Mouse (Mus musculus): ENCODE results near the gene Itm2b. TPM values are rescaled to one million over a fixed set of nuclear protein-coding genes. Genes with fewer than 3 reads are reported as not detected.

Itm2b gene
- polyA plus RNA-seq, 1 experiment from 2014 or later: 968 TPM

GRCm38 (mm10) chr14:73420138-73420745 lies 35.2 kb upstream of the Itm2b start:
- no peak for DNase-seq (ENCODE audit: low spot score)
- Histone ChIP-seq H3K4me2 (ENCODE audit: low read depth, low read length) (no peak overlapping the region), H3K9ac (ENCODE audit: low read depth, low read length) (no peak overlapping the region), H3K4me3 (ENCODE audit: low read depth, low read length) (no peak overlapping the region), H3K36me3 (ENCODE audit: control insufficient read depth, insufficient read depth, low read length) (no peaks in the 10 kb centered on the region), H3K27me3 (replicated peaks; ENCODE audit: control insufficient read depth, insufficient read depth, low read length) (no peaks in the 10 kb centered on the region), H3K9me3 (ENCODE audit: control insufficient read depth, low read length) (no peaks in the 10 kb centered on the region), H3K4me1 (ENCODE audit: control insufficient read depth, insufficient read depth, low read length) (0 out of 2 replicates have a peak, but pooled peaks cover 6% of the 10 kb centered on the region), H3K27ac (replicated peaks; ENCODE audit: low read depth, low read length) (no peak overlapping the region)
- WGBS: 32% methylated on average over 5 of the region's 5 CpGs
- no peak for ATAC-seq (ENCODE audit: low read depth)

- Histone ChIP-seq H3K27me3 (replicated peaks; ENCODE audit: control insufficient read depth, insufficient read depth, low read length) (no peaks in the 10 kb centered on the region), H3K27ac (replicated peaks; ENCODE audit: low read depth, low read length) (peak overlapping the region; percentile 55; the same call in 1 of the 2 replicates), H3K4me3 (ENCODE audit: low read depth, low read length) (no peak overlapping the region), H3K4me1 (ENCODE audit: control insufficient read depth, insufficient read depth, low read length) (peaks cover 10% of the 10 kb centered on the region), H3K9me3 (ENCODE audit: control insufficient read depth, low read length) (no peaks in the 10 kb centered on the region), H3K4me2 (ENCODE audit: low read depth, low read length) (no peak overlapping the region), H3K9ac (ENCODE audit: low read depth, low read length) (no peak overlapping the region), H3K36me3 (ENCODE audit: control insufficient read depth, insufficient read depth, low read length) (no peaks in the 10 kb centered on the region)
- DNase-seq (ENCODE audit: low spot score): no peak
- 79% methylated on average over 5 of the region's 5 CpGs for WGBS
- no peak for ATAC-seq (ENCODE audit: low read depth)
These were observed 31.4 kb upstream of the Itm2b start for GRCm38 (mm10) chr14:73416511-73416910.

- 0 out of 2 replicates have a peak, but pooled peaks have one; percentile 15 for ATAC-seq (ENCODE audit: low read depth)
- peak overlapping the region; percentile 65; the same call in 1 of the 2 replicates for H3K27ac ChIP-seq (replicated peaks; ENCODE audit: low read depth, low read length)
- WGBS: 21% methylated on average over 13 of the region's 13 CpGs
These were observed 30.4 kb upstream of the Itm2b start for GRCm38 (mm10) chr14:73415376-73416035.

GRCm38 (mm10) chr14:73411729-73412128 lies 26.6 kb upstream of the Itm2b start:
- H3K36me3 ChIP-seq (ENCODE audit: control insufficient read depth, insufficient read depth, low read length): no peaks in the 10 kb centered on the region
- DNase-seq (ENCODE audit: low spot score) (peak; percentile 57), ATAC-seq (ENCODE audit: low read depth) (no peak)
- no peaks in the 10 kb centered on the region for H3K9me3 ChIP-seq (ENCODE audit: control insufficient read depth, low read length)
- H3K27me3 ChIP-seq (replicated peaks; ENCODE audit: control insufficient read depth, insufficient read depth, low read length): no peaks in the 10 kb centered on the region
- H3K4me3 ChIP-seq (ENCODE audit: low read depth, low read length): no peak overlapping the region
- H3K4me1 ChIP-seq (ENCODE audit: control insufficient read depth, insufficient read depth, low read length): peaks cover 16% of the 10 kb centered on the region
- no peak overlapping the region for H3K9ac ChIP-seq (ENCODE audit: low read depth, low read length)
- 0 out of 2 replicates have a peak overlapping the region, but pooled peaks have one; percentile 21 for H3K27ac ChIP-seq (replicated peaks; ENCODE audit: low read depth, low read length)
- H3K4me2 ChIP-seq (ENCODE audit: low read depth, low read length): no peak overlapping the region
- 28% methylated on average over 1 of the region's 1 CpGs for WGBS

More at GRCm38 (mm10) chr14:73415376-73416035, 30.4 kb upstream of the Itm2b start:
- Histone ChIP-seq H3K9me3 (ENCODE audit: control insufficient read depth, low read length) (no peaks in the 10 kb centered on the region), H3K4me1 (ENCODE audit: control insufficient read depth, insufficient read depth, low read length) (peaks cover 13% of the 10 kb centered on the region), H3K36me3 (ENCODE audit: control insufficient read depth, insufficient read depth, low read length) (no peaks in the 10 kb centered on the region), H3K4me3 (ENCODE audit: low read depth, low read length) (no peak overlapping the region), H3K27me3 (replicated peaks; ENCODE audit: control insufficient read depth, insufficient read depth, low read length) (no peaks in the 10 kb centered on the region), H3K4me2 (ENCODE audit: low read depth, low read length) (peak overlapping the region; percentile 29), H3K9ac (ENCODE audit: low read depth, low read length) (no peak overlapping the region; the same call in 1 of the 2 replicates)
- DNase-seq (ENCODE audit: low spot score): peak; percentile 71

GRCm38 (mm10) chr14:73410083-73410482 lies 25.0 kb upstream of the Itm2b start:
- Histone ChIP-seq H3K27me3 (replicated peaks; ENCODE audit: control insufficient read depth, insufficient read depth, low read length) (no peaks in the 10 kb centered on the region), H3K27ac (replicated peaks; ENCODE audit: low read depth, low read length) (no peak overlapping the region), H3K9me3 (ENCODE audit: control insufficient read depth, low read length) (no peaks in the 10 kb centered on the region), H3K4me3 (ENCODE audit: low read depth, low read length) (no peak overlapping the region), H3K4me2 (ENCODE audit: low read depth, low read length) (no peak overlapping the region), H3K4me1 (ENCODE audit: control insufficient read depth, insufficient read depth, low read length) (peaks cover 9% of the 10 kb centered on the region), H3K36me3 (ENCODE audit: control insufficient read depth, insufficient read depth, low read length) (no peaks in the 10 kb centered on the region), H3K9ac (ENCODE audit: low read depth, low read length) (no peak overlapping the region)
- no peak for ATAC-seq (ENCODE audit: low read depth)
- WGBS: 80% methylated on average over 3 of the region's 3 CpGs
- peak; percentile 32 for DNase-seq (ENCODE audit: low spot score)

- no peak for ATAC-seq (ENCODE audit: low read depth)
- Histone ChIP-seq H3K9ac (ENCODE audit: low read depth, low read length) (no peak overlapping the region), H3K27me3 (replicated peaks; ENCODE audit: control insufficient read depth, insufficient read depth, low read length) (no peaks in the 10 kb centered on the region), H3K36me3 (ENCODE audit: control insufficient read depth, insufficient read depth, low read length) (no peaks in the 10 kb centered on the region), H3K4me3 (ENCODE audit: low read depth, low read length) (no peak overlapping the region), H3K4me2 (ENCODE audit: low read depth, low read length) (no peak overlapping the region), H3K27ac (replicated peaks; ENCODE audit: low read depth, low read length) (no peak overlapping the region), H3K4me1 (ENCODE audit: control insufficient read depth, insufficient read depth, low read length) (peaks cover 9% of the 10 kb centered on the region), H3K9me3 (ENCODE audit: control insufficient read depth, low read length) (no peaks in the 10 kb centered on the region)
- DNase-seq (ENCODE audit: low spot score): no peak
- WGBS: 61% methylated on average over 4 of the region's 4 CpGs
These were observed 23.2 kb upstream of the Itm2b start for GRCm38 (mm10) chr14:73408223-73408845.

- no peak for DNase-seq (ENCODE audit: low spot score)
- 76% methylated on average over 3 of the region's 3 CpGs for WGBS
- ATAC-seq (ENCODE audit: low read depth): no peak
- H3K36me3 ChIP-seq (ENCODE audit: control insufficient read depth, insufficient read depth, low read length): no peaks in the 10 kb centered on the region
- no peaks in the 10 kb centered on the region for H3K27me3 ChIP-seq (replicated peaks; ENCODE audit: control insufficient read depth, insufficient read depth, low read length)
- H3K4me3 ChIP-seq (ENCODE audit: low read depth, low read length): no peak overlapping the region
- H3K4me2 ChIP-seq (ENCODE audit: low read depth, low read length): no peak overlapping the region
- no peak overlapping the region for H3K9ac ChIP-seq (ENCODE audit: low read depth, low read length)
- H3K27ac ChIP-seq (replicated peaks; ENCODE audit: low read depth, low read length): no peak overlapping the region
- H3K4me1 ChIP-seq (ENCODE audit: control insufficient read depth, insufficient read depth, low read length): 0 out of 2 replicates have a peak, but pooled peaks cover 5% of the 10 kb centered on the region
- no peaks in the 10 kb centered on the region for H3K9me3 ChIP-seq (ENCODE audit: control insufficient read depth, low read length)
These were observed 18.9 kb upstream of the Itm2b start for GRCm38 (mm10) chr14:73404016-73404415.

- DNase-seq (ENCODE audit: low spot score) (no peak), ATAC-seq (ENCODE audit: low read depth) (peak; percentile 50; the same call in 1 of the 2 replicates)
- no peaks in the 10 kb centered on the region for H3K9me3 ChIP-seq (ENCODE audit: control insufficient read depth, low read length)
- H3K9ac ChIP-seq (ENCODE audit: low read depth, low read length): no peak overlapping the region
- no peak overlapping the region for H3K4me2 ChIP-seq (ENCODE audit: low read depth, low read length)
- no peaks in the 10 kb centered on the region for H3K27me3 ChIP-seq (replicated peaks; ENCODE audit: control insufficient read depth, insufficient read depth, low read length)
- WGBS: 68% methylated on average over 5 of the region's 5 CpGs
- 0 out of 2 replicates have a peak, but pooled peaks cover 5% of the 10 kb centered on the region for H3K4me1 ChIP-seq (ENCODE audit: control insufficient read depth, insufficient read depth, low read length)
- H3K36me3 ChIP-seq (ENCODE audit: control insufficient read depth, insufficient read depth, low read length): no peaks in the 10 kb centered on the region
- no peak overlapping the region for H3K27ac ChIP-seq (replicated peaks; ENCODE audit: low read depth, low read length)
- H3K4me3 ChIP-seq (ENCODE audit: low read depth, low read length): no peak overlapping the region
These were observed 18.3 kb upstream of the Itm2b start for GRCm38 (mm10) chr14:73403351-73403750.

Data from embryonic facial prominence, embryonic 14.5 days (tissue).